Mouse (Mus musculus): ENCODE measurements around the gene Hif3a. TPM values are rescaled to one million over a fixed set of nuclear protein-coding genes. Genes with fewer than 3 reads are reported as not detected.

The Hif3a gene
- polyA plus RNA-seq, 1 experiment from 2014 or later = 5.2 TPM

- Histone ChIP-seq H3K4me3 (no peak overlapping the region), H3K36me3 (peaks cover 92% of the 10 kb centered on the region), H3K27me3 (no peaks in the 10 kb centered on the region), H3K9ac (no peak overlapping the region), H3K4me2 (no peak overlapping the region), H3K4me1 (replicated peaks) (peaks cover 9% of the 10 kb centered on the region), H3K9me3 (no peaks in the 10 kb centered on the region), H3K27ac (replicated peaks) (no peak overlapping the region)
- ATAC-seq (ENCODE audit: low read depth) = peak; percentile 44; the same call in 1 of the 2 replicates
- WGBS = 83% methylated on average over 1 of the region's 1 CpGs
Observed at GRCm38 (mm10) chr7:17017036-17017435, 45.2 kb downstream of the Hif3a start.

GRCm38 (mm10) chr7:17015381-17015780, 46.8 kb downstream of the Hif3a start:
- H3K4me1 ChIP-seq (replicated peaks) = peaks cover 9% of the 10 kb centered on the region
- H3K4me2 ChIP-seq = no peak overlapping the region
- H3K9me3 ChIP-seq = no peaks in the 10 kb centered on the region
- peaks cover 92% of the 10 kb centered on the region for H3K36me3 ChIP-seq
- no peak overlapping the region for H3K9ac ChIP-seq
- ATAC-seq (ENCODE audit: low read depth) = no peak
- WGBS = 88% methylated on average over 6 of the region's 6 CpGs
- no peak overlapping the region for H3K4me3 ChIP-seq
- no peaks in the 10 kb centered on the region for H3K27me3 ChIP-seq
- H3K27ac ChIP-seq (replicated peaks) = no peak overlapping the region

- H3K27ac ChIP-seq (replicated peaks) = no peak overlapping the region
- ATAC-seq (ENCODE audit: low read depth) = no peak
- 92% methylated on average over 7 of the region's 7 CpGs for WGBS
- peaks cover 100% of the 10 kb centered on the region for H3K36me3 ChIP-seq
- H3K4me2 ChIP-seq = no peak overlapping the region
- no peaks in the 10 kb centered on the region for H3K9me3 ChIP-seq
- H3K9ac ChIP-seq = no peak overlapping the region
- no peaks in the 10 kb centered on the region for H3K27me3 ChIP-seq
- no peak overlapping the region for H3K4me3 ChIP-seq
- H3K4me1 ChIP-seq (replicated peaks) = peaks cover 4% of the 10 kb centered on the region
Observed at GRCm38 (mm10) chr7:17011909-17012590, 50.2 kb downstream of the Hif3a start.

GRCm38 (mm10) chr7:17010010-17010347, 52.2 kb downstream of the Hif3a start:
- no peaks in the 10 kb centered on the region for H3K4me1 ChIP-seq (replicated peaks)
- H3K9ac ChIP-seq = no peak overlapping the region
- no peak for ATAC-seq (ENCODE audit: low read depth)
- H3K36me3 ChIP-seq = peaks cover 100% of the 10 kb centered on the region
- no peaks in the 10 kb centered on the region for H3K9me3 ChIP-seq
- H3K27ac ChIP-seq (replicated peaks) = no peak overlapping the region
- H3K4me2 ChIP-seq = no peak overlapping the region
- 93% methylated on average over 5 of the region's 5 CpGs for WGBS
- H3K4me3 ChIP-seq = no peak overlapping the region
- no peaks in the 10 kb centered on the region for H3K27me3 ChIP-seq

- H3K4me2 ChIP-seq = no peak overlapping the region
- peaks cover 100% of the 10 kb centered on the region for H3K36me3 ChIP-seq
- H3K27ac ChIP-seq (replicated peaks) = no peak overlapping the region
- H3K9ac ChIP-seq = no peak overlapping the region
- H3K4me3 ChIP-seq = no peak overlapping the region
- no peaks in the 10 kb centered on the region for H3K4me1 ChIP-seq (replicated peaks)
- WGBS = 94% methylated on average over 16 of the region's 16 CpGs
- no peaks in the 10 kb centered on the region for H3K27me3 ChIP-seq
- no peaks in the 10 kb centered on the region for H3K9me3 ChIP-seq
- ATAC-seq (ENCODE audit: low read depth) = no peak
Observed at GRCm38 (mm10) chr7:17009326-17010009, 52.8 kb downstream of the Hif3a start.

- no peaks in the 10 kb centered on the region for H3K9me3 ChIP-seq
- H3K4me2 ChIP-seq = no peak overlapping the region
- ATAC-seq (ENCODE audit: low read depth) = no peak
- WGBS = 83% methylated on average over 4 of the region's 4 CpGs
- no peaks in the 10 kb centered on the region for H3K4me1 ChIP-seq (replicated peaks)
- H3K36me3 ChIP-seq = peaks cover 90% of the 10 kb centered on the region
- H3K27me3 ChIP-seq = no peaks in the 10 kb centered on the region
- no peak overlapping the region for H3K4me3 ChIP-seq
- no peak overlapping the region for H3K27ac ChIP-seq (replicated peaks)
- no peak overlapping the region for H3K9ac ChIP-seq
Observed at GRCm38 (mm10) chr7:17007300-17007699, 54.9 kb downstream of the Hif3a start.

GRCm38 (mm10) chr7:17004716-17005115, 57.5 kb downstream of the Hif3a start:
- Histone ChIP-seq H3K27ac (replicated peaks) (no peak overlapping the region), H3K4me2 (no peak overlapping the region), H3K27me3 (no peaks in the 10 kb centered on the region), H3K9ac (no peak overlapping the region), H3K4me3 (no peak overlapping the region), H3K4me1 (replicated peaks) (no peaks in the 10 kb centered on the region), H3K9me3 (no peaks in the 10 kb centered on the region), H3K36me3 (peaks cover 64% of the 10 kb centered on the region)
- WGBS = 89% methylated on average over 7 of the region's 7 CpGs
- ATAC-seq (ENCODE audit: low read depth) = no peak

- Histone ChIP-seq H3K4me1 (replicated peaks) (no peaks in the 10 kb centered on the region), H3K27ac (replicated peaks) (no peak overlapping the region), H3K9me3 (no peaks in the 10 kb centered on the region), H3K36me3 (peaks cover 50% of the 10 kb centered on the region), H3K27me3 (no peaks in the 10 kb centered on the region), H3K9ac (no peak overlapping the region), H3K4me2 (no peak overlapping the region), H3K4me3 (no peak overlapping the region)
- WGBS = 80% methylated on average over 7 of the region's 7 CpGs
- ATAC-seq (ENCODE audit: low read depth) = no peak
Observed at GRCm38 (mm10) chr7:17003230-17003960, 58.8 kb downstream of the Hif3a start.

GRCm38 (mm10) chr7:17002375-17003195, 59.6 kb downstream of the Hif3a start:
- Histone ChIP-seq H3K9ac (no peak overlapping the region), H3K4me1 (replicated peaks) (0 out of 2 replicates have a peak, but pooled peaks cover 2% of the 10 kb centered on the region), H3K4me3 (no peak overlapping the region), H3K9me3 (no peaks in the 10 kb centered on the region), H3K36me3 (peaks cover 42% of the 10 kb centered on the region), H3K27me3 (no peaks in the 10 kb centered on the region), H3K27ac (replicated peaks) (no peak overlapping the region), H3K4me2 (no peak overlapping the region)
- WGBS = 12% methylated on average over 7 of the region's 7 CpGs
- ATAC-seq (ENCODE audit: low read depth) = peak; percentile 69

GRCm38 (mm10) chr7:16999650-17000049, 62.6 kb downstream of the Hif3a start:
- H3K27me3 ChIP-seq = no peaks in the 10 kb centered on the region
- 28% methylated on average over 4 of the region's 4 CpGs for WGBS
- 0 out of 2 replicates have a peak, but pooled peaks have one; percentile 15 for ATAC-seq (ENCODE audit: low read depth)
- H3K36me3 ChIP-seq = peaks cover 13% of the 10 kb centered on the region
- H3K4me1 ChIP-seq (replicated peaks) = peaks cover 26% of the 10 kb centered on the region
- H3K9me3 ChIP-seq = no peaks in the 10 kb centered on the region
- no peak overlapping the region for H3K27ac ChIP-seq (replicated peaks)
- H3K4me2 ChIP-seq = no peak overlapping the region
- no peak overlapping the region for H3K9ac ChIP-seq
- H3K4me3 ChIP-seq = no peak overlapping the region

- Histone ChIP-seq H3K4me1 (replicated peaks) (peaks cover 30% of the 10 kb centered on the region), H3K27ac (replicated peaks) (no peak overlapping the region), H3K4me2 (no peak overlapping the region), H3K9ac (no peak overlapping the region), H3K4me3 (no peak overlapping the region), H3K27me3 (no peaks in the 10 kb centered on the region), H3K9me3 (no peaks in the 10 kb centered on the region), H3K36me3 (peaks cover 9% of the 10 kb centered on the region)
- 65% methylated on average over 4 of the region's 4 CpGs for WGBS
- ATAC-seq (ENCODE audit: low read depth) = no peak
Observed at GRCm38 (mm10) chr7:16999233-16999632, 63.0 kb downstream of the Hif3a start.
